Mouse (Mus musculus): Measurements from ENCODE around the gene Ipo13.
A peak's percentile ranks its signal among the peaks of the same experiment; 100 is the strongest.

Gene Ipo13

DNA sequence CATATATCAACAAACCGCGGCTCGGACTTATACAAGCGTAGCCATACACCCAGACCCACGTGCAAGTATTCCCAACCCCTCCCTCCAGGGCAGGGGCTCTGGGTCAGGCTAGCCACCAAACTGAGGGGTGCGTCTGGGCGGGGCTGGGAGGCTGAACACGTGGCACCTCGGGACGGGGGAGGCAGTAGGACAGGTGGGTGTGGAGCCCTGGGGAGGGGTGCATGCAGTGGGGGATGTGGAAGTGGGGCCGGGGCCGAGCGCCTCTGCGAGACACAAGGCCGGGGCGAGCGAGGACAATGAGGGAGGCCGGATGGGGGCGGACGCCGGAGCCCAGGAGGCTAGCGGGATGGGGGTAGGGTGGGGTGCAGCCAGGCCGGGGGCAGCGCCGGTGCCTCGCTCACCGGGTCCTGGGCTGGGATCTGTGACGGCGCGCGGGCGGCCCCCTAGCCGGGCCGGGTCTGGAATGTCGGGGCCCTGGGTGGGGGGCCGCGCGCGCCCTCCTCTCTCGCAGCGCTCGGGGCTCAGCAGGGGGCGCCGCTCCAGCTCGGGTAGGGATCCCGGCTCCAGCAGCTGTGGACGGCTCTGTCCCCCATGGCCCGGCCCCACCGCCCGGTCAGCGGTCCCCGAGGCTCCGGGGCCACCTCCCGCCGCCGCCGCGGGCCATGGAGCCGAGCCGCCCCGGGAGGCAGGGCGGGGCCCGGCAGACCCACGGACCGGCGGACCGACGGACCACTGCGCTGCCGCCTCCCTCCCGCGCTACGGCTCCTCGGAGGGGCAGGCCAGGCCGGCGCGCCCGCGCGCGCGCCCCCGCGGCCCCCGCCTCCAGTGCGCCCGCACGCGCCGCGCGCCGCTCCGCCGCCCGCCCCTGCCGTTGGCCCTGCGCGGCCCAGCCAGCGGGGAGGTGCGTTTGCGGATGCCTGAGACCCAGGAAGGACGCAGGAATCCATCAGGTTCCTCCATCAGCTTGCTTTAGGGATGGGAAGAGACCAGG lies 31.8 kb downstream of the Ipo13 start, which contains the start of gene B4galt2:
TSS of gene B4galt2 (minus strand) at position 787 of the 991 bp plus-strand sequence.
- DNase-seq (ENCODE audit: low read depth): no peak

DNA sequence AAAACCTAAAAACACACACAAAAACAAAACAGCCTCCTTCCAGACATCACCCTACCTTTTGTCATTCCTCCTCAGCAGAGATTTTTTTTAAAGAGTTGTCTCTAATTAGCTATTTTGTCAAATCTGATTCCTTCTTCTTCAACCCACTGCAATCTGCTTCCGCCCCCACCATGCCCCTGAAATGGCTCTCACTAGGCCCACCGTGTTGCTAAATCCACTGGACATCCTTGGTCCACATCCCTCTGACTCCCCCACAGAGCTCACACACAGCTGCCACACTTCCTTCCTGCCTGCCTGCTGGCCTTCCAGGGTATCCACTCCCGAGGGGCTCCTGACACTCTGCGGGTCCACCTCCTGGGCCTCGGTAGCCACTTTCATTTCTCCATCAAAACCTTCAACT lies 36.1 kb downstream of the Ipo13 start:
- no peak for DNase-seq (ENCODE audit: low read depth)

GRCm38 (mm10) chr4:117878301-117878700 lies 36.5 kb downstream of the Ipo13 start:
- DNase-seq (ENCODE audit: low read depth): no peak

DNA sequence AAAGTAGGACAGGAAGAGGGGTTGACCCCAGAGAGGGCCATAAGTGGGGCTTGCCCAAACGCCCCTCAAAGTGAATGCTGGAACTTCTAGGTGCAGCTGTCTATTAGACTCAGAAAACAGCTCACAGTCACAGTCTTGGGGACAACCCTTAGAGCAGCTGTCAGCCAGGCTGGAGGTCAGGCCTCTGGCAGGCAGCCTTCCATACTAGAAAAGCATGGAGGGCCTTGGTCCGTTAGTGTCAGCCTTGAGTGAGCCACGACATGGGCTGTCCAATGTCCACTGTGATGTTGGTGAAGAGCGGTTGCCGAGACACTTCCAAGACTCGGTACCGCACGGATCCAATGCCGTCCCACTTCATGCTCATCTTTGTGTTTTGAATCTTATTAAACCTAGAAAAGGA lies 41.2 kb downstream of the Ipo13 start:
- DNase-seq (ENCODE audit: low read depth): no peak

DNA sequence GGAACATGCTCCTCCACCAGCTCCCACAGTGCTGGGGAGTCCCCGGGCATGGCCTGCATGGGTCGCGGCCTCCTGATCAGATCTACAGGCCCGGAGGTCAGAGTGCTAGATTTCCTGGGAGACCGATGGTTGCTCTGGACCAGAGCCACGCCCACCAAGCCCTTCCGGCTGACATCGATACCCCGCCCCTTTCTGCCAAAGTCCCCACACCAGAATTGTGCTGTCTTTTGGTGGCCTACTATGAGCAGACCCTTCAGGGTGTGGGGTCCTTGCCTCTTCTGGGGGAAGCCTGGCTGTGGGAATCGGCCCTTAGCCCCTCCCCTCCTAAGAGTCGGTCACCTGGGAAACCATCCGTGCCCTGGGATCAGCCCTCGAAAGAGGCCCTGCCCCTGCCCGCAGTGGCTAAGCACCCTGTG lies 42.3 kb downstream of the Ipo13 start, which contains the start of gene Ccdc24:
TSS of gene Ccdc24 (minus strand) at position 87 of the 416 bp plus-strand sequence.
- no peak for DNase-seq (ENCODE audit: low read depth)

- no peak for DNase-seq (ENCODE audit: low read depth)
These were observed 43.0 kb downstream of the Ipo13 start for GRCm38 (mm10) chr4:117871787-117872186.

GRCm38 (mm10) chr4:117870437-117870836 lies 44.4 kb downstream of the Ipo13 start:
- no peak for DNase-seq (ENCODE audit: low read depth)

DNA sequence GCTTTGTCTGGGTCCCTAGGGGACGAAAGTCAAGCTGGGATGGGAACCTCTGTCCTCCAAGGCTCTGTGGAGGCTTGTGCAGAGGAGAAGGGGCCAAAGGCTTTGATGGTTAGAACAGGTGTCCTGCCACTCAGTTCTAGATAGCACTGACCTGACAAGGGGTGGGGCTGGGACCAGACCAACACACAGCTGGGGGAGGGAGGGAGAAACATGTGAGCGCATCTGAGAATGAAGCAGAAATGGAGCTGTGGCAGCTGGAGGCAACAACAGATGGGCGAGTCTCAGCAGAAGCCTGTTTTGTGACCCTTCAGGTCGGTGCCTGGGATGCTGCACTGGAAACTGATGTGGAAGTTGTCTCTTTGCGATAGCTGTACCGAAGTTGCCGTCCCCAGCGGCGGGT lies 45.5 kb downstream of the Ipo13 start:
- DNase-seq (ENCODE audit: low read depth): no peak

DNA sequence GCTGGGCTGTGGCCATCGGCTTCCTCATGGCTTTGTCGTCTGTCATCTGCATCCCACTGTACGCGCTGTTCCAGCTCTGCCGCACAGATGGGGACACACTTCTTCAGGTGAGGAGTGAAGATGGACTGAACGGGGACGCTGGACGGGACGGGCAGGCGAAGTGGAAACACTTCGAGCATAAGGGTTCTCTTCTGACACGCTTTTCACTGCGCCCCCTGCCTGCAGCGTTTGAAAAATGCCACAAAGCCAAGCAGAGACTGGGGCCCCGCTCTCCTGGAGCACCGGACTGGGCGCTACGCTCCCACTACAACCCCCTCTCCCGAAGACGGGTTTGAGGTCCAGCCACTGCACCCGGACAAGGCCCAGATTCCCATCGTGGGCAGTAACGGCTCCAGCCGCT lies 47.0 kb downstream of the Ipo13 start:
- DNase-seq (ENCODE audit: low read depth): peak; percentile 51

GRCm38 (mm10) chr4:117867000-117867399 lies 47.8 kb downstream of the Ipo13 start:
- no peak for DNase-seq (ENCODE audit: low read depth)

DNA sequence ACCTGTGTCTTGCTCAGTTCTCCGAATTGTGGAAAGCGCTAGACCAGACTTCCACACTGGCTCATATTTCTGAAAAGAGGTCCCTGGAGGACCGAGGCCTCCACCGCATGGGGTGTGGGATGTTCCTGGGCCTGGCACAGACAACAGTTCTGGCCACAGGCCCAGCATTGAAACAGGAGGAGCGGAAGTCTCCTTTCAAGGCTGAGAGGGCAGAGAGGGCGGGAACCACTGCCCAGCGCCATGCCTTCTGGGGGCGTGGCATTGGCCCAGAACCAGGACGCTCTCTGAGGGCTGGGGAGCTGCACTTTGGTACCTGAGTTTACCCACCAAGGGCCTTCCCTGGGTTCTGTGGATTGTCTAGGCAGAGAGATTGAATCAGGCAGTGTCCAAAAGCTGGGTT lies 48.7 kb downstream of the Ipo13 start:
- DNase-seq (ENCODE audit: low read depth): no peak

GRCm38 (mm10) chr4:117862823-117863222 lies 52.0 kb downstream of the Ipo13 start:
- no peak for DNase-seq (ENCODE audit: low read depth)

GRCm38 (mm10) chr4:117860570-117860969 lies 54.2 kb downstream of the Ipo13 start:
- no peak for DNase-seq (ENCODE audit: low read depth)

GRCm38 (mm10) chr4:117858794-117859193 lies 56.0 kb downstream of the Ipo13 start:
- DNase-seq (ENCODE audit: low read depth): no peak

- no peak for DNase-seq (ENCODE audit: low read depth)
These were observed 59.7 kb downstream of the Ipo13 start for GRCm38 (mm10) chr4:117855146-117855545.

- no peak for DNase-seq (ENCODE audit: low read depth)
These were observed 62.5 kb downstream of the Ipo13 start for GRCm38 (mm10) chr4:117852152-117852868.

- DNase-seq (ENCODE audit: low read depth): no peak
These were observed 63.9 kb downstream of the Ipo13 start for GRCm38 (mm10) chr4:117850871-117851270.

GRCm38 (mm10) chr4:117850176-117850575 lies 64.6 kb downstream of the Ipo13 start:
- DNase-seq (ENCODE audit: low read depth): no peak

DNA sequence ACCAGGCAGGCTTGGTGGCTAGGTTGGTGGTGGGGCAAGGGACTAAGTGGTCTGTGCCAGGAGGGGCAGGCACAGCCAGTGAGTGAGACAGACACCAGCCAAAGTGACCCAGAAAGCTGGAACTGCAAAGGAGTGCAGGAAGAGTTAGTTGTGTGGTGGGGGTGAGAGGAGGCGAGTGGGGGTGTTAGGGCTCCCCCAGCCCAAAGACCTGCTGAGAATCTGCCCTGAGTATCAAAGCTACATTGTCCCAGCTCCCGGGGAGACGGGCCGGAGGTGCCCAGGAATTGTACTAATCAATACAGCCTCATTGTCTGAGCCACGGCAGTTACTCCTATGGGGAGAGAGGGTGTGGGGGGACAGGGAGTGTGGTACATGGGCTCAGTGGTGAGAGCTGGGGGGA lies 65.3 kb downstream of the Ipo13 start:
- DNase-seq (ENCODE audit: low read depth): no peak

DNA sequence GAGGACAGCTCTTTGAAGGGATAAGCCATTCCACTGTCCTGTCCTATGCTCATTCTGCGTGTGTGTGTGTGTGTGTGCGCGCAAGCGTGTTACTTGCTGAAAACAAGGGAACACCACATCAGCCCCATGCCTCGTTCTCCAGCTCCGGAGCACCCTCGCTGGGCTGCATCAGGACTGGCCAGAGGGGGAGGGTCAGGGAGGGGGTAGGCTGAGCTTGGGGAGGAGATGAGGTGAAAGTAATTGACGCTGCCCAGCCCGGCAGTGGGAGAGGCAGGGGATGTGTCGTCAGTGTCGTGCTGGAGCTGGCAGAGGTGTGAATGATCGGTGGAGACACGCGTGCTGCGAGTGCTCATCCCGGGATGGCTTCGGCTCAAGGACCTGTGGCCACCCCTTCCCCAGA lies 65.7 kb downstream of the Ipo13 start:
- DNase-seq (ENCODE audit: low read depth): no peak

DNA sequence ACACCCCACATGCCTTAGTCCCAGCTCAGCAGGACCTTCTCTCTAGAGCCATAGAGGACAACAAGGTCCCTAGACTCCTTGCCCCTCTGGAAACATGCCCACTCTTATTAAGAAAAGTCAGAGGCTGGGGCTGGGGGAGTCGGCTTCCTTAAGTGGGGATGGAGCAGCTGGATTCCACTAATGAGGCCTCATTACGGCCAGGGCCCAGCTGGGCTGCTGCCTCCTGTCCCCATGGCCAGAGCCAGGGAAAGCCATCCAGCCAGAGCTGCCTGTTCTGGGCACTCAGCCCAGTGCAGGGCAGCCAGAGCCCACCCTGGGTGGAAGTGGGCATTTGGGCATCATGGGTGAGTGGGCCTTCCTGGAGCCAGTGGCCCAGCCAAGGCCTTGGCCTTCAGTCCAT lies 67.8 kb downstream of the Ipo13 start:
- DNase-seq (ENCODE audit: low read depth): no peak

DNA sequence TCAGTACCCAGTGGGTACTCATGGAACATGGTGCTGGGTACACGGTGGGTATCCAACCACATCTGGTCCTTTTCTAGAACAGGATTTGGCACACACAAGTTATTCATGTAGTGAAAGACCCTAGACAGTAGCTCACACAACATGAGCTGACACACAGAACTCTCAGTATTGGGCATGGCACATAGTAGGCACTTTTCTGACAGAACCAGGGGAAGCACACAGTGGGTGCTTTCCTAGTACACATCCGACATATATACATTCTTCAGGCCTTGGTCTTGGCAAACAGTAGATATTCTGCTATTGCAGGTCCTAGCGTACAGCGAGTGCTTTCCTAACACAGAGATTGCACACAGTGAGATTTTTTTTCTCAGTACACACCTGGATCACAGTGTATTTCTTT lies 68.5 kb downstream of the Ipo13 start:
- no peak for DNase-seq (ENCODE audit: low read depth)

DNA sequence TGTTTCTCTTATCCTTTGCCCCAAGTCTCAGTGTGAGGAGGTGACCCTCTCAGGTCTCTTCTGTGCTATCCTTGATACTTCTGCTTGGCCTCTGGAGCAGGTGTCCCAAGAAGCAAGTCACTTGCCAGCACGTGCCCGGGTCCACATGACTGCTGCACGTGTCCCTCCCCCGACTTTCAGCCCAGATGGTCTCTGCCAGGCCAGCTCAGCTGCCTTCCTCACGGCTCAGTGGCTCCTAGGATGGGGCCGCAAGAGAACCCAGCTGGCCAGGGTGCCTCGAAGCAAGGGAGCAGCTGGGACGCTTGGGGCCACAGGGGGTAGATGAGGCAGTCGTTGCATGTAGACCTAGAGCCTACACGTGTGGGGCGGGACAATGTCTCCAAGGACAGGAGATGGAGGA lies 69.5 kb downstream of the Ipo13 start:
- no peak for DNase-seq (ENCODE audit: low read depth)

All from c-Kit-positive CD71-negative TER-119-negative erythroid progenitor cells, embryonic 14.5 days (primary cell).